Mouse (Mus musculus) midbrain, postnatal 0 days (tissue): ENCODE data around the gene Zfp607b. TPM values are rescaled to one million over a fixed set of nuclear protein-coding genes. Genes with fewer than 3 reads are reported as not detected.

Experiments used
- ATAC-seq: fragments of 200-750 bp; cut with Nextera tagmentation; 2 replicates; pipeline ENCODE4 v1.8.0; 2017; ENCODE audit warnings: moderate number of reproducible peaks, mild to moderate bottlenecking, moderate TSS enrichment, moderate library complexity; ENCODE audit not compliant: low FRiP score
- DNase-seq: peaks from one replicate; pipeline ENCODE4 v3.0.0-alpha.2; 2015; ENCODE audit warnings: low spot score
- H3K27ac ChIP-seq: fragments of 300-500 bp; sonication (generic); 2 replicates; pipeline ENCODE4 v1.5.1; 2014; ENCODE audit warnings: low read depth, mild to moderate bottlenecking, low read length, mixed read lengths
- H3K27me3 ChIP-seq: fragments of 300-500 bp; sonication (generic); 2 replicates; pipeline ENCODE4 v1.6.1; 2014; ENCODE audit warnings: low read length, control low read depth, mixed read lengths; ENCODE audit not compliant: insufficient read depth
- H3K36me3 ChIP-seq: fragments of 300-500 bp; sonication (generic); 2 replicates; pipeline ENCODE4 v1.6.1; 2014; ENCODE audit warnings: low read length, control low read depth, mixed read lengths; ENCODE audit not compliant: insufficient read depth
- H3K4me1 ChIP-seq: fragments of 300-500 bp; sonication (generic); 2 replicates; pipeline ENCODE4 v1.6.1; 2014; ENCODE audit warnings: mild to moderate bottlenecking, control low read depth, antibody characterized with exemption, low read length, mixed read lengths; ENCODE audit not compliant: insufficient read depth
- H3K4me2 ChIP-seq: fragments of 300-500 bp; sonication (generic); 2 replicates; pipeline ENCODE4 v1.6.1; 2014; ENCODE audit warnings: low read depth, mild to moderate bottlenecking, low read length, mixed read lengths; ENCODE audit not compliant: poor library complexity, severe bottlenecking
- H3K4me3 ChIP-seq: fragments of 300-500 bp; sonication (generic); 2 replicates; pipeline ENCODE4 v1.5.1; 2014; ENCODE audit warnings: low read depth, mild to moderate bottlenecking, low read length, moderate library complexity
- H3K9ac ChIP-seq: fragments of 300-500 bp; sonication (generic); replicated peaks from 2 replicates; pipeline ENCODE4 v1.6.1; 2014; ENCODE audit warnings: mild to moderate bottlenecking, low read length, moderate library complexity, mixed read lengths; ENCODE audit not compliant: poor library complexity, severe bottlenecking
- H3K9me3 ChIP-seq: fragments of 300-500 bp; sonication (generic); 2 replicates; pipeline ENCODE4 v1.6.1; 2016; ENCODE audit warnings: low read length, control low read depth
- CTCF ChIP-seq: IDR thresholded peaks from 2 replicates; pipeline ENCODE4 v1.5.1; 2016; ENCODE audit warnings: antibody characterized with exemption, mild to moderate bottlenecking
- whole genome bisulfite sequencing: fragments of 180-500 bp; shearing (Covaris S2); extraction: QIAGEN DNeasy Blood & Tissue Kit; methylation state at CpG from one replicate; pipeline ENCODE4 v1.1.7; 2014; 5-methylcytosine and 5-hydroxymethylcytosine counted together
- polyA plus RNA-seq: library from polyadenylated mRNA; unstranded; fragments of >200 nt; fragmentation: Nextera tagmentation; extraction: Ambion mirVana; gene quantifications from 2 replicates; pipeline ENCODE4 v1.2.1, GENCODE M21; 2015
- total RNA-seq: library from RNA; depleted of rRNA; stranded (reverse); fragments of >200 nt; gene quantifications from 2 replicates; pipeline ENCODE4 v1.2.3, GENCODE M21; 2014

Gene Zfp607b
- total and polyA plus RNA-seq, 2 experiments from 2014 or later: 6.5 to 9.2 TPM

GRCm38 (mm10) chr7:27674522-27675221, 14.5 kb upstream of the Zfp607b start, which contains the start of gene Map3k10:
Gene Map3k10 (minus strand): TSS chr7:27674598.
- ATAC-seq (peak; percentile 96), DNase-seq (peak; percentile 96)
- Histone ChIP-seq H3K27ac (peak within 1 kb of the TSS; percentile 93), H3K9me3 (no peaks in the 10 kb centered on the region), H3K4me2 (peak within 1 kb of the TSS; percentile 99), H3K9ac (peak within 1 kb of the TSS; percentile 91), H3K36me3 (no peaks in the 10 kb centered on the region), H3K4me1 (peaks cover 23% of the 10 kb centered on the region), H3K27me3 (no peaks in the 10 kb centered on the region), H3K4me3 (peak within 1 kb of the TSS; percentile 90)
- WGBS: under 1% methylated on average over 31 of the region's 31 CpGs
- 0 out of 2 replicates have a peak, but pooled peaks have one; percentile 11 for TF ChIP-seq CTCF

DNA sequence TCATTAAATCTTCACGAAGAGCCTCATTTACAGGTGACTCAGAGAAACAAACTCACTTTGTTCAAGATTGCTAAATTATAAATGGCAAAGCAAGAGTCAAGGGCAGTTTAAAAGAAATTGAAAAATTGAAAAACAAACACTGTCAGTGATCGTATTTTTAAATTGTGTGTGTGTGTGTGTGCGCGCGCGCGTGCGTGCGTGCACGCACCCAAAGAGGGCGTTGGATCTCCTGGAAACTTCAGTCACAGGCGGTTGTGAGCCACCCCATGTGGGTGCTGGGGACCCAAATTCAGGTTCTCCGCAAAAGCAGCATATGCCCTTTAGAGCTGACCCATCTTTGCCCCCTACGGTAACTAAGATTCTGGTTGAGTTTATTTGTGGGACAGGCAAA, 13.9 kb upstream of the Zfp607b start:
- peak; percentile 3; the same call in 1 of the 2 replicates for TF ChIP-seq CTCF
- peak overlapping the region; percentile 99 for H3K4me2 ChIP-seq
- H3K27me3 ChIP-seq: no peaks in the 10 kb centered on the region
- DNase-seq: no peak
- peak overlapping the region; percentile 90 for H3K4me3 ChIP-seq
- H3K36me3 ChIP-seq: no peaks in the 10 kb centered on the region
- ATAC-seq: no peak
- peak overlapping the region; percentile 93; the same call in 1 of the 2 replicates for H3K27ac ChIP-seq
- 31% methylated on average over 14 of the region's 14 CpGs for WGBS
- H3K4me1 ChIP-seq: peaks cover 18% of the 10 kb centered on the region
- peak overlapping the region; percentile 91; the same call in 1 of the 2 replicates for H3K9ac ChIP-seq
- H3K9me3 ChIP-seq: no peaks in the 10 kb centered on the region

- no peak overlapping the region for H3K27ac ChIP-seq
- WGBS: 75% methylated on average over 2 of the region's 2 CpGs
- no peak overlapping the region for H3K9ac ChIP-seq
- 0 out of 2 replicates have a peak, but pooled peaks cover 3% of the 10 kb centered on the region for H3K36me3 ChIP-seq
- H3K4me3 ChIP-seq: no peak overlapping the region
- no peak for TF ChIP-seq CTCF
- no peaks in the 10 kb centered on the region for H3K9me3 ChIP-seq
- H3K4me1 ChIP-seq: peaks cover 2% of the 10 kb centered on the region; the same call in 1 of the 2 replicates
- no peaks in the 10 kb centered on the region for H3K27me3 ChIP-seq
- DNase-seq (no peak), ATAC-seq (no peak)
- H3K4me2 ChIP-seq: no peak overlapping the region
Observed at GRCm38 (mm10) chr7:27683218-27683617, 5.9 kb upstream of the Zfp607b start.

- no peak for DNase-seq
- ATAC-seq: no peak
- Histone ChIP-seq H3K27me3 (no peaks in the 10 kb centered on the region), H3K9me3 (no peaks in the 10 kb centered on the region), H3K9ac (peak overlapping the region; percentile 55; the same call in 1 of the 2 replicates), H3K4me1 (peaks cover 4% of the 10 kb centered on the region; the same call in 1 of the 2 replicates), H3K36me3 (0 out of 2 replicates have a peak, but pooled peaks cover 3% of the 10 kb centered on the region), H3K4me2 (peak overlapping the region; percentile 35), H3K27ac (peak overlapping the region; percentile 34; the same call in 1 of the 2 replicates), H3K4me3 (peak overlapping the region; percentile 27; the same call in 1 of the 2 replicates)
- 37% methylated on average over 5 of the region's 5 CpGs for WGBS
- no peak for TF ChIP-seq CTCF
Observed at GRCm38 (mm10) chr7:27685220-27685619, 3.9 kb upstream of the Zfp607b start.

DNA sequence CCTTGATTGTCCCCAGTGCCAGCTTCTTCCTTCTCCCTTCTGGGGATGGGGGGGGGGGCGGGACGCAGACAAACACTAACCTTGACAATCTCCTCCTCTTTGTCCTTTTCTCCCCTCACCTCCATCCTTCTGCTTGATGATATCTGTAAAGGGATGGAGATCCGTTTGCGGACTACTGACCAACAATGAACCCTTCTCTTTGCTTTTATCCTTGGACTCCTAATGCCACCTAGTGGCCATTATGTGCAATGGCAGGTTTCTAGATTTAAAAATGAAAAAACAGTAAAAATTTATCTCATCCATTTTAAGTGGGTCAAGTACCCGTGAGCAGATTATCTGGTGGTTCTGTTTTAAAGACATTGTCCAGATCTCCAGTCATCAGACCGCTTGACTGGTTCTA, 3.5 kb upstream of the Zfp607b start:
- 0% methylated on average over 6 of the region's 6 CpGs for WGBS
- peak; percentile 91 for TF ChIP-seq CTCF

DNA sequence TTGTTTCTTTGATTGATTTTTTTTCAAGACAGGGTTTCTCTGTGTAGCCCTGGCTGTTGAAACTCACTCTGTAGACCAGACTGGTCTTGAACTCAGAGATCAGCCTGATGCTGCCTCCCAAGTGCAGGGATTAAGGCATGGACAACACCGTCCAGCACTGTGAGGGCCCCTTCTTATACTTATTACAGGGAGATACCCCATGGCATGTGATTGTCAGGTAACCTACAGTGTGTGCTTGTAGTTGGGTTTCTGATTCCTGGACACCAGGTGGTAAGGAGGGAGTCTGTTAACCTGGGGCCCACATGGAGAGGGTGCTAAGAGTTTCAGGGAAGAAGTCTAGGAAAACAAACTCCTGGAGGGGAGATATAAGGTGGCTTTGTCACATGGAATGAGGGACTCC, 2.1 kb upstream of the Zfp607b start:
- DNase-seq (no peak), ATAC-seq (no peak)
- Histone ChIP-seq H3K9ac (no peak overlapping the region), H3K4me2 (no peak overlapping the region), H3K36me3 (no peaks in the 10 kb centered on the region), H3K27me3 (no peaks in the 10 kb centered on the region), H3K27ac (no peak overlapping the region), H3K4me3 (no peak overlapping the region), H3K9me3 (no peaks in the 10 kb centered on the region), H3K4me1 (peaks cover 4% of the 10 kb centered on the region; the same call in 1 of the 2 replicates)
- no peak for TF ChIP-seq CTCF
- WGBS: 72% methylated on average over 1 of the region's 1 CpGs

More for the DNA sequence above, 3.5 kb upstream of the Zfp607b start:
- no peak for ATAC-seq
- peak; percentile 67 for DNase-seq
- no peaks in the 10 kb centered on the region for H3K9me3 ChIP-seq
- H3K27me3 ChIP-seq: no peaks in the 10 kb centered on the region
- peak overlapping the region; percentile 35 for H3K4me2 ChIP-seq
- peak overlapping the region; percentile 55; the same call in 1 of the 2 replicates for H3K9ac ChIP-seq
- H3K36me3 ChIP-seq: 0 out of 2 replicates have a peak, but pooled peaks cover 3% of the 10 kb centered on the region
- peak overlapping the region; percentile 27; the same call in 1 of the 2 replicates for H3K4me3 ChIP-seq
- peaks cover 4% of the 10 kb centered on the region; the same call in 1 of the 2 replicates for H3K4me1 ChIP-seq
- peak overlapping the region; percentile 34; the same call in 1 of the 2 replicates for H3K27ac ChIP-seq
